Mouse (Mus musculus): ENCODE measurements at regions not wholly inside any gene's neighbourhood (a gene's known extent, or its start where the extent isn't known, plus 50 kb on each side); places are given as distances from the start of the nearest gene placed in this dataset.

DNA sequence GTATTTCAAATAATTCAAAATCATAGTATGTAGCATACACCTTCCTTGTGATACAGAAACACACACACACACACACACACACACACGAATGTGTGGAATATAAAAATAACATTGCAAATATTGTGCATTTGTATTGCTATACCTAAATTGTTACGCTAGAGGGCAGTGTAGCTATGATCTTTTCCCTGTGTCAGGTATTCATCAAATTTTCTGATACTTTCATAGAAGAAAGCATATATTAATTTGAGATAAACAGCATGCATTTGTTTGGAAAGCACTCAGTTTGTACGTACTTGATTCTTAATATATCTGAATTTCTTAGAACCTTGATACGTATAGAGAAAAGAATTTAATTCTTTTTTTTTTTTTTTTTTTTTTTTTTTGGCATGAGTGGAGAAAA is 1700.9 kb upstream of the Sel1l start:
- Histone ChIP-seq H3K27me3 (ENCODE audit: control insufficient read depth, insufficient read depth, low read length) (no peaks in the 10 kb centered on the region), H3K9me3 (ENCODE audit: control insufficient read depth, low read length) (no peaks in the 10 kb centered on the region), H3K4me2 (ENCODE audit: low read depth, low read length, severe bottlenecking) (no peak overlapping the region), H3K36me3 (ENCODE audit: control insufficient read depth, insufficient read depth, low read length) (no peaks in the 10 kb centered on the region), H3K27ac (ENCODE audit: low read depth, low read length) (no peak overlapping the region), H3K4me3 (ENCODE audit: low read depth, low read length) (no peak overlapping the region), H3K4me1 (replicated peaks; ENCODE audit: control insufficient read depth, insufficient read depth, low read length) (no peaks in the 10 kb centered on the region), H3K9ac (ENCODE audit: low read length) (no peak overlapping the region)
- WGBS, result 27% methylated on average over 4 of the region's 4 CpGs
- ATAC-seq (replicated peaks; ENCODE audit: low FRiP score) (0 out of 2 replicates have a peak, but pooled peaks have one; percentile 10), DNase-seq (ENCODE audit: low spot score) (no peak)

DNA sequence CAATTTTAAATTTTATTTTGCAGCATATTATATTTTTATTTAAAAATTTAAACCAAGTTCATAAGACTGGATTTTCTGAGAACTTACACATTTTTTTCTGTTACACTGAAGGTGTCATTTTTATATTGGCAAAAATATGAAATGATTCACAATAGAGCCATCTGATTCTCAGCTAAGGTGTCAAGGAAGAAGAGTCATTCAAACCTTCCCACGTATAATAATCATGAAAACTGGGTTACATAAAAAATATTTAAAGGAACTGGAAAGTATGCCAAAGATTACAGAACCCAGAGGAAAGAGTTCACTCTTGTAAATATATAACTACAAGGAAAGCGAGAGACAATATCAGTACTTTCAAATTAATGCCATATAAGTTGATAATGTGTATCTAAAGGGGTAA is 1674.5 kb upstream of the Sel1l start:
- ATAC-seq (replicated peaks; ENCODE audit: low FRiP score), result no peak
- H3K9ac ChIP-seq (ENCODE audit: low read length), result no peak overlapping the region
- 83% methylated on average over 2 of the region's 2 CpGs for WGBS
- DNase-seq (ENCODE audit: low spot score), result no peak
- no peaks in the 10 kb centered on the region for H3K4me1 ChIP-seq (replicated peaks; ENCODE audit: control insufficient read depth, insufficient read depth, low read length)
- no peak overlapping the region for H3K27ac ChIP-seq (ENCODE audit: low read depth, low read length)
- H3K9me3 ChIP-seq (ENCODE audit: control insufficient read depth, low read length), result no peaks in the 10 kb centered on the region
- H3K4me2 ChIP-seq (ENCODE audit: low read depth, low read length, severe bottlenecking), result no peak overlapping the region
- no peak overlapping the region for H3K4me3 ChIP-seq (ENCODE audit: low read depth, low read length)
- no peaks in the 10 kb centered on the region for H3K36me3 ChIP-seq (ENCODE audit: control insufficient read depth, insufficient read depth, low read length)
- no peaks in the 10 kb centered on the region for H3K27me3 ChIP-seq (ENCODE audit: control insufficient read depth, insufficient read depth, low read length)

DNA sequence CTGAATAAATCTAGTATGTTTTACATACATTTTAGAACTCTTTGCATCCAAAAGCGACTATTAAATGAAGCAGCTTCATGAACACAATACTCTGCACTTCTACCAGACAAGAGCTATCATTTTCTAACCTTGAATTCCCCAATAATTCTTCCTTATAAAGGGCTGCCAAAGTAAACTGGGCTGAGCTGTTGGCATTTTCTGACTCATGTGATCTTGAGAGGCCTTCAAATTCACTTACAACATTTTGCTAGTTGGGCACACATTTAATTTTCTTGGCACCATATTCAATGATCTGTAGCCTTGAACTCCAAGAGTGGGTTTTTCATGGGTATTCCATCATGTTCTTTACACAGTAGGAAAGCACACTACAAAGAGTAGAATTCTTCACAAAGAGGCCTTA is 1637.4 kb upstream of the Sel1l start:
- 84% methylated on average over 1 of the region's 1 CpGs for WGBS
- no peaks in the 10 kb centered on the region for H3K27me3 ChIP-seq (ENCODE audit: control insufficient read depth, insufficient read depth, low read length)
- no peak overlapping the region for H3K4me2 ChIP-seq (ENCODE audit: low read depth, low read length, severe bottlenecking)
- ATAC-seq (replicated peaks; ENCODE audit: low FRiP score) (no peak), DNase-seq (ENCODE audit: low spot score) (no peak)
- no peaks in the 10 kb centered on the region for H3K4me1 ChIP-seq (replicated peaks; ENCODE audit: control insufficient read depth, insufficient read depth, low read length)
- no peak overlapping the region for H3K27ac ChIP-seq (ENCODE audit: low read depth, low read length)
- H3K9ac ChIP-seq (ENCODE audit: low read length), result no peak overlapping the region
- H3K4me3 ChIP-seq (ENCODE audit: low read depth, low read length), result no peak overlapping the region
- H3K36me3 ChIP-seq (ENCODE audit: control insufficient read depth, insufficient read depth, low read length), result no peaks in the 10 kb centered on the region
- no peaks in the 10 kb centered on the region for H3K9me3 ChIP-seq (ENCODE audit: control insufficient read depth, low read length)

DNA sequence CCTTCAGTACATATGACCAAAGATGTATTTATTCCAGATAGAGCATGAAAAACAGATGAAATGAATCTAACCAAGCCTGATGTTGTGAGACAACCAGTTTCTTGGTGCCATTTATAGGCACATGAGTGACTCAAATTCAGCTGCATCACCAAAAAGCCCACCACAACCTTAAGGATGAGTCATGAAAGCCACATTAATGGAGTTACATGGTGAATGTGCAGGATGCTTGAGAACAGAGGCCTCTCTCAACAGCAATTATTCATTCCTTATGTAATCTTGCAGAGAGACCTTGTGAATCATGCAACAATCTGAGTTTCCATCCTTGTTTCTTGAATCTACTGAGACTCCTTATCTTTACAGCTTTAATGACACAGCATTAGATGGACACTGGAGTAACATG is 1613.1 kb upstream of the Sel1l start:
- Histone ChIP-seq H3K9ac (ENCODE audit: low read length) (no peak overlapping the region), H3K4me3 (ENCODE audit: low read depth, low read length) (no peak overlapping the region), H3K36me3 (ENCODE audit: control insufficient read depth, insufficient read depth, low read length) (no peaks in the 10 kb centered on the region), H3K4me1 (replicated peaks; ENCODE audit: control insufficient read depth, insufficient read depth, low read length) (no peaks in the 10 kb centered on the region), H3K4me2 (ENCODE audit: low read depth, low read length, severe bottlenecking) (no peak overlapping the region), H3K27me3 (ENCODE audit: control insufficient read depth, insufficient read depth, low read length) (no peaks in the 10 kb centered on the region), H3K9me3 (ENCODE audit: control insufficient read depth, low read length) (no peaks in the 10 kb centered on the region), H3K27ac (ENCODE audit: low read depth, low read length) (no peak overlapping the region)
- DNase-seq (ENCODE audit: low spot score) (no peak), ATAC-seq (replicated peaks; ENCODE audit: low FRiP score) (no peak)

DNA sequence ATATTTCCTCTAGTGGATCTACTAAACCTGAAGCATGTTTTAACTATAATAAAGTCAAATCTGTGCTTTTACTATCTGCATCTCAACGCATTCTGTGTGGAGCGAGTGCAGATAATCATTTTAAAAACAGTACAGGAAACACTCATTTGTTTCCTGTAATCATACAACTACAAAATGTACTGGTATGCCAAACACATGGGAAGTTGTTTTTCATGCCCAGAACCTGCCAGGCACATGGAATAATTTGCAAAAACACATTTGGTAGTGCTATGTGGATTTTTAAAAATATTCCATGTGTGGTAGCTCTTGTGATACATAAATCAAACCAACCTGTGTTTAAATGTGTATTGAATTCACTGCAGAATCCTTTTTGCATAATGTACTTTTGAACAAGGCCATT is 1600.5 kb upstream of the Sel1l start:
- Histone ChIP-seq H3K27ac (ENCODE audit: low read depth, low read length) (no peak overlapping the region), H3K27me3 (ENCODE audit: control insufficient read depth, insufficient read depth, low read length) (no peaks in the 10 kb centered on the region), H3K4me1 (replicated peaks; ENCODE audit: control insufficient read depth, insufficient read depth, low read length) (no peaks in the 10 kb centered on the region), H3K9ac (ENCODE audit: low read length) (no peak overlapping the region), H3K9me3 (ENCODE audit: control insufficient read depth, low read length) (no peaks in the 10 kb centered on the region), H3K4me2 (ENCODE audit: low read depth, low read length, severe bottlenecking) (no peak overlapping the region), H3K4me3 (ENCODE audit: low read depth, low read length) (no peak overlapping the region), H3K36me3 (ENCODE audit: control insufficient read depth, insufficient read depth, low read length) (no peaks in the 10 kb centered on the region)
- 96% methylated on average over 2 of the region's 2 CpGs for WGBS
- ATAC-seq (replicated peaks; ENCODE audit: low FRiP score) (no peak), DNase-seq (ENCODE audit: low spot score) (no peak)

DNA sequence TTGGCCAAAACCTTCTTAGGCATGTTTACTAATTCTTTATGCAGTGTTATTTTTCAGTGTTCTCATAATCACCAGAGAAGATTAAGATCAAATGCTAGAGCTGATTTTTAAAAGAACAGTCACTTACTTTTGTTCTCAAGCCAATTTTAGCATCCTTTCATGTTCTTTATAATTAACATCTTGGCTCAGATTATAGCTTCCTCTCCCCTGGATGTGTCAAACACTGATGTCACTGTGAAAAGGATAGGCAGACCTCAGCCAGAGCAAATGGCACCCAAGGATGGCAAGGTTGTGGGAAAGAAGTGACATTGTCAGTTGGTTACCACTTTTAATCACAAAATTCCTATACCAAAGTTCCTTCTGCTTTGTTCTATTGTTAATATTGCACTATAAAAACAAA is 1580.3 kb upstream of the Sel1l start:
- Histone ChIP-seq H3K9me3 (ENCODE audit: control insufficient read depth, low read length) (no peaks in the 10 kb centered on the region), H3K4me1 (replicated peaks; ENCODE audit: control insufficient read depth, insufficient read depth, low read length) (no peaks in the 10 kb centered on the region), H3K4me2 (ENCODE audit: low read depth, low read length, severe bottlenecking) (no peak overlapping the region), H3K9ac (ENCODE audit: low read length) (no peak overlapping the region), H3K27ac (ENCODE audit: low read depth, low read length) (no peak overlapping the region), H3K36me3 (ENCODE audit: control insufficient read depth, insufficient read depth, low read length) (no peaks in the 10 kb centered on the region), H3K27me3 (ENCODE audit: control insufficient read depth, insufficient read depth, low read length) (no peaks in the 10 kb centered on the region), H3K4me3 (ENCODE audit: low read depth, low read length) (no peak overlapping the region)
- ATAC-seq (replicated peaks; ENCODE audit: low FRiP score), result 0 out of 2 replicates have a peak, but pooled peaks have one; percentile 36
- no peak for DNase-seq (ENCODE audit: low spot score)

DNA sequence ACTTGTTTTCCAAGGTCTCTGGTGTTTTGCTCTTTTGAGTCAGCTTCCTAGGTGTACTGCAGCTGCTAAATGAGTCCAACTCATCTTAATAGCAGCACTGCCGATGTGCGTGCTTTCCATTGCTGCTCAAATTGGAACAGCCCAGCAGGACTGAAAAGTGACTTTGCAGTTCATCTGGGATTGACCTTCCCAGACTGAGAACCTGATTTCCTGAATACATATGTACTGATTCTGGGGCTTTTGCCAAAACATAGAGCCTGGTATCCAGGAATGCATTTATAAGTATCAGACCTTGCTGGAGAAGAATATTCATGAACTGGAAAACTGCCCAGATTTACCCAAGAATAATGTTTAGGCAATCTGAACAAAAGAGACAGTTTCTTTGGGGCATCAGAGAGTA is 1579.0 kb upstream of the Sel1l start:
- H3K36me3 ChIP-seq (ENCODE audit: control insufficient read depth, insufficient read depth, low read length), result no peaks in the 10 kb centered on the region
- no peaks in the 10 kb centered on the region for H3K9me3 ChIP-seq (ENCODE audit: control insufficient read depth, low read length)
- no peak for ATAC-seq (replicated peaks; ENCODE audit: low FRiP score)
- WGBS, result 91% methylated on average over 2 of the region's 2 CpGs
- no peak overlapping the region for H3K4me2 ChIP-seq (ENCODE audit: low read depth, low read length, severe bottlenecking)
- H3K4me1 ChIP-seq (replicated peaks; ENCODE audit: control insufficient read depth, insufficient read depth, low read length), result no peaks in the 10 kb centered on the region
- no peak for DNase-seq (ENCODE audit: low spot score)
- H3K27ac ChIP-seq (ENCODE audit: low read depth, low read length), result no peak overlapping the region
- no peak overlapping the region for H3K9ac ChIP-seq (ENCODE audit: low read length)
- H3K4me3 ChIP-seq (ENCODE audit: low read depth, low read length), result no peak overlapping the region
- no peaks in the 10 kb centered on the region for H3K27me3 ChIP-seq (ENCODE audit: control insufficient read depth, insufficient read depth, low read length)

DNA sequence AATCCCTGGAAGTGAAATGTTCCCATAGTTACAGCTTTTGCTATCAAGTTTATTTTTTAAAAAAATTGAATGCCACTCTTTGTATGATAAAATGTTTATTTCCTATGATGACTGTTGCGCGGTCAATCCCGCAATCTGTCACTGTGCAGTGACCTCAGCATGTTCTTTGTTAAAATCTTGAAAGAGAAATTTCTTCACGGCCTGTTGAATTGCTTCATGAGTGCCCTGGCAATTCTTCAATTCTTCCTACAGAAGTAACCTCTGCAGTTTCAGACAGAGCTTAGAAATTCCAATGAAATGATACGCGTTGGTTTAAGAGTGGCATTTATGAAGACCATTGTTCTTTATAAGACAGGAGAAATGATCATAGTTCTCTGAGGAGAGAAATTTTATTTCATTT is 1567.4 kb upstream of the Sel1l start:
- no peak overlapping the region for H3K27ac ChIP-seq (ENCODE audit: low read depth, low read length)
- H3K4me1 ChIP-seq (replicated peaks; ENCODE audit: control insufficient read depth, insufficient read depth, low read length), result no peaks in the 10 kb centered on the region
- no peak overlapping the region for H3K4me2 ChIP-seq (ENCODE audit: low read depth, low read length, severe bottlenecking)
- H3K36me3 ChIP-seq (ENCODE audit: control insufficient read depth, insufficient read depth, low read length), result no peaks in the 10 kb centered on the region
- H3K4me3 ChIP-seq (ENCODE audit: low read depth, low read length), result no peak overlapping the region
- H3K27me3 ChIP-seq (ENCODE audit: control insufficient read depth, insufficient read depth, low read length), result no peaks in the 10 kb centered on the region
- WGBS, result 56% methylated on average over 6 of the region's 6 CpGs
- no peak overlapping the region for H3K9ac ChIP-seq (ENCODE audit: low read length)
- DNase-seq (ENCODE audit: low spot score) (no peak), ATAC-seq (replicated peaks; ENCODE audit: low FRiP score) (no peak; the same call in 1 of the 2 replicates)
- no peaks in the 10 kb centered on the region for H3K9me3 ChIP-seq (ENCODE audit: control insufficient read depth, low read length)

DNA sequence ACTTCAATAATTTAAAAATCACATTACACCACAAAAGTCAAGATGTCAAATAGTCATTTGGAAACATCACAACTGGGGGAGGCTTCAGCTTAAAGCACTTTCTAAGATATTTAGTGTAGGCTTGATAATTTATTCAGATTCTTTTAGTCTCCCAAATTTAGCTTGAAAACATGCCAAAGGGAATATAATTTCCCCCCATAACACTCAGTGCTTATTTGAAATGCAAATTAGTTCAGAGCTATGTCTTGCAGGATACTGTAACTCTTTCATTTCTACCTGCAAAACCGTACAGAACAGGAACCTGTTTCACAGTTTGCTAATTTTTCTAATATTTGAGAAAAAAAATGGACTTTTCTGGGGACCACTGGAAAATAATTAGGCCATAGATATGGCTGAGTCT is 1566.8 kb upstream of the Sel1l start:
- Histone ChIP-seq H3K4me1 (replicated peaks; ENCODE audit: control insufficient read depth, insufficient read depth, low read length) (no peaks in the 10 kb centered on the region), H3K27ac (ENCODE audit: low read depth, low read length) (no peak overlapping the region), H3K9me3 (ENCODE audit: control insufficient read depth, low read length) (no peaks in the 10 kb centered on the region), H3K27me3 (ENCODE audit: control insufficient read depth, insufficient read depth, low read length) (no peaks in the 10 kb centered on the region), H3K4me3 (ENCODE audit: low read depth, low read length) (no peak overlapping the region), H3K9ac (ENCODE audit: low read length) (no peak overlapping the region), H3K4me2 (ENCODE audit: low read depth, low read length, severe bottlenecking) (no peak overlapping the region), H3K36me3 (ENCODE audit: control insufficient read depth, insufficient read depth, low read length) (no peaks in the 10 kb centered on the region)
- ATAC-seq (replicated peaks; ENCODE audit: low FRiP score) (no peak), DNase-seq (ENCODE audit: low spot score) (no peak)
- WGBS, result 70% methylated on average over 1 of the region's 1 CpGs
